Mouse (Mus musculus) thymus, postnatal 25 days (tissue): ENCODE results near the gene Akr1b10.
"Not testable (repeated sequence)": the region's sequence is repeated elsewhere in the genome, so short reads cannot be mapped to it uniquely, and the experiment has no call there.

Experiments
- DNase-seq: peaks from one replicate; pipeline ENCODE4 v3.0.0; 2022

Akr1b10 gene

DNA sequence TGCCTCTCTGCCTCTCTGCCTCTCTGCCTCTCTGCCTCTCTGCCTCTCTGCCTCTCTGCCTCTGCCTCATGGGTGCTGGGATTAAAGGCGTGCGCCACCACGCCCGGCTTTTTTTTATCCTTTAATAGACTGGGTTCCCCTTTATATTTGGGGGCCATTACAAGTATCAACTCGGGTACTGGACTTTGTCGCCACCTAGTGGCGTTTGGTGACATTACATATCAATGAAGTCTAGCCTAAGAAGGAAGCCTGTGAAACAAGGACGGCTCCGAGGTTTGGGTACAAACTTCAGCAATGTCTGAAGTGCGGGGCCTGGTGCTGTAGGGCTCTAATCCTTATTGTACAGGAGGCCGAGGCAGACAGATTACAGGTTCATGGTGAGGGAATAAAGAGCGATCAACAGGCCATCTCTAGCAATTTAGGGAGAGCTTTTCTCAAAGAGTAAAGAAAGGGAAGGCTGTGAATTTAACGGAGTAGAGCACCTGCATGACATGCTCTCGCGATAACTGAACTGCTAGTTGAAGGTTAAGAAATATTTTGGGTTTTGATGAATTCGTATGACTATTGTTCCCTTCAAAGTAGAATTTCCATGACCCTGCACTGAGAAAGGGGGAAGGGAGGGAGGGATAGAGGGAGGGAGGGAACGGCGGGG lies 12.2 kb upstream of the Akr1b10 start:
- DNase-seq: peak; percentile 85

GRCm38 (mm10) chr6:34373841-34374240 lies 10.2 kb upstream of the Akr1b10 start:
- DNase-seq: peak; percentile 11

DNA sequence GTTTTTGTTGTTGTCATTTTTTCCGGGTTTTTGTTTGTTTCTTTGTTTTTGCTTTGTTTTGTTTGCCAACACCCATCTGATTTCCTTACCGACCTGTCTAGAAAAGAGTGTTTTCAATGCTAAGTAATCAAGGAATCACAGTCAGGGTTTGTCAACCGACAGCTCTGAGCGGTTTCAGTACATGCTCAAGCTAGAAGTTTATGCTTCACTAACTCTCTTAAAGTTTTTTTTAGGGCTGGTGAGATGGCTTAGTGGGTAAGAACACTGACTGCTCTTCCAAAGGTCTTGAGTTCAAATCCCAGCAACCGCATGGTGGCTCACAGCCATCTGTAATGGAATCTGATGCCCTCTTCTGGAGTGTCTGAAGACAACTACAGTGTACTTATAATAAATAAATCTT lies 8.1 kb upstream of the Akr1b10 start:
- DNase-seq: not testable (repeated sequence)

GRCm38 (mm10) chr6:34383401-34383800 lies 617 bp upstream of the Akr1b10 start:
- no peak for DNase-seq

DNA sequence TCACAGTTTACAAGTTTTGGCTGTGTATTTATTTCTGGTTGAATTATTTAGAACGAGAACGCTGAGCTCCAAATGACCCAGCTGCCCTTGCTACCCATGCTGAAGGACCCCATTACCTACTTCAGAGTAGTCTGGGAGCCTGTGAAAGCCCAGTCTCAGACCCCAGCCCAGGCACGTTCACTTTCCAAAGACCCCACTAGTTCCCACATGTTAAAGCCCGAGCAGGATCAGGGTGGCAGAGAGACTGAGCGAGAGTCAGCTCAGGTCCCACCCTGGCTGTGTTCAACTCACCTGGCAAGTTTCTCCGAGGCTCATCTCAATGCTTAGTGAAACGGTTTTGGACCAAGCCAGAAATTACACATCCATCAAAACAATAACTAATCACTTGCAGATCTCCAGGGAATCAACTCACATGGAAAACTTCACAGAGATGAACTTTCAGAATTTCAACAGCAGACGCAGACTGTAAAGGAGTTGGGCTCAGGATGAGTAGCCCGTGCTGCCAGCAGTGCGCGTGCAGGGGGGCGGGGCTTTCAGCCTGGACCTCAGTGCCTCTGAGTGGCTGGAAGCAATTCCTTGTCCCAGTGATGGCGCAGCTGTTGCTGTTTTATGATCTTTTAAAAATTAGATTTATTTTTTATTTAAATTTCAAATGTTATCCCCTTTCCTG lies 818 bp downstream of the Akr1b10 start:
- DNase-seq: peak; percentile 23

DNA sequence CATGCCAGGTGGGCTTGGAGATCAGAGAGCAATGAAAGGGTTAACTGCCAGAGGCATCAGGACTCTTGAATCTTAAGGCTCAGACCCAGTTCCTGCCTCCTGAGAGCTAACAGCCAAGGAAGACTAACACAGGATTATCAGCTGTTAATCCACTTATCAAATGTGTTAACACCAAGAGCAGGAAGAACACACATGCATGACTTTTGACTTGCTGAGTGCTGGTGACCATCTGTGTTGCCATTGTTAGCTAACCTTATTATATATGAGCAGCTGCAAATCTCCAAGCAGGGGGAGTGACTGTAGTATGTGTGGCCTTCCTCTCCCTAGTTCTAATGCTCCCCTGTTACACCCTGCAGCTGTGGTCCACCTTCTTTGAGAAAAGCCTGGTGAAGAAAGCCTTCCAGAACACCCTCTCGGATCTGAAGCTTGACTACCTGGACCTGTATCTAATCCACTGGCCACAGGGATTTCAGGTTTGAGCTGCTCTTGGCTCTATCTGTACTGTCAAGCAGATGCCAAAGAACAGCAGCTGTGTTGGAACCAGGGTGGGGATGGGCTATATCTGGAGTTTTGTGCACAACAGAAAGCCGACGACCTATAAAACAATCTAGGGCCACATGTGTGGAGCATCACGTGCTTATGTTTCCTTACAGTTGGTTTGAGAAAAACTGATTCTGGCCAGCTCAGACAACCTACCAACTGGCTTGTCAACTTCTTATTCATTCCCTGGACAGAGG lies 4.6 kb downstream of the Akr1b10 start:
- no peak for DNase-seq

- DNase-seq: no peak
These were observed 11.9 kb downstream of the Akr1b10 start for GRCm38 (mm10) chr6:34395897-34396296.

DNA sequence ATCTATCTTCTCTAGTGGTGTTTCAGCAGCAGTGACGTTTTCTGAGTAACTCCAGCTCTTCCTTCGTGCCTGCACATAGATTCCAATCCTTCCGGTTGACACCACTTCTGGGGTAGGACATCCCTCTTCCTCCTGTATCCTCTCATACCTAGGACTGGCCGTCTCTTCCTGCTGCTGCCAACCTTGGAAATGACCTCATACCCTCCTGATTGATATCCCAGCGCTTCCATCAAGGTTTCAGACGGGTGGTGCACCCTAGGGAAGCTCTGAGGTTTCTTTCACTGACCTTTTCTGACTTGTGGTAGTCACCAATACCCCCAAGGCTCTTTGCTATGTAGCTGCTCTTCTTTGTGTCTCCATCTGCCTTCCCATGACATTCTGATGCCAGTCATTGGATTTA lies 14.4 kb downstream of the Akr1b10 start:
- DNase-seq: no peak

- DNase-seq: no peak
These were observed 15.7 kb downstream of the Akr1b10 start for GRCm38 (mm10) chr6:34399606-34400220.

- no peak for DNase-seq
These were observed 16.7 kb downstream of the Akr1b10 start for GRCm38 (mm10) chr6:34400696-34401095.

GRCm38 (mm10) chr6:34406746-34407145 lies 22.7 kb downstream of the Akr1b10 start:
- DNase-seq: no peak

DNA sequence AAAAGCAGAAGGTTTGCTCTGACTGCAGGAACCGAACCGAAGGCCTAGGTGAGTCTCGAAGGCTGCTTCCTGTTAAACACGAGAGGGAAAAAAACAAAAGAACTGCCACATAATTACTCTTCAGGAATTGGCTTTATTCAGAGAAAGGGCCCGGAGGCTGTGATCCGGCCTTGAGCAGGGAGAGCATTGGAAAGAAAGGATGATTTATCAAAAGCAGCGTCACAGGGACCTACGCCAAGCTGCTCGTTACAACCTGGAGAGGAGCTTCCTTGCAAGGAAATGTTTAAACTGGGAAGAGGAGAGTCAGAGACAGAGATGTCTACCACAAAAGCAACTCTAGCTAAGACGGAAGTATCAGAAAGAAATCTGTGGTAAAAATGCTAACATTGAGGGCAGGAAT lies 23.4 kb downstream of the Akr1b10 start:
- DNase-seq: no peak

- DNase-seq: no peak
These were observed 28.0 kb downstream of the Akr1b10 start, which contains the start of gene Akr1b7 for GRCm38 (mm10) chr6:34412023-34412422. TSS of gene Akr1b7 (plus strand) at chr6:34412334.

- no peak for DNase-seq
These were observed 28.7 kb downstream of the Akr1b10 start for GRCm38 (mm10) chr6:34412688-34413087.

DNA sequence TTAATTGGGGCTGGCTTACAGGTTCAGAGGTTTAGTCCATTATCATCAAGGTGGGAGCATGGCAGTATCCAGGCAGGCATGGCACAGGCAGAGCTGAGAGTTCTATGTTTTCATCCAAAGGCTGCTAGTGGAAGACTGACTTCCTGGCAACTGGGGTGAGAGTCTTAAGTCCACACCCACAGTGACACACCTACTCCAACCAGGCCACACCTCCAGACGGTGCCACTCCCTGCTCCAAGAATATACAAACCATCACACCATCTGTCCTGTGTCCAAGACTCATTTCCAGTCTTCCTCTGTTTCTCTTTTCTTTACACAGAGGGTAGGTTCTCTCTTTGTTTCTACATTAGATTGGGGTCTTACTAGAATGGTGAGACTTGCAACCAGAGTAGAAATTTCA lies 29.4 kb downstream of the Akr1b10 start:
- not testable (repeated sequence) for DNase-seq

DNA sequence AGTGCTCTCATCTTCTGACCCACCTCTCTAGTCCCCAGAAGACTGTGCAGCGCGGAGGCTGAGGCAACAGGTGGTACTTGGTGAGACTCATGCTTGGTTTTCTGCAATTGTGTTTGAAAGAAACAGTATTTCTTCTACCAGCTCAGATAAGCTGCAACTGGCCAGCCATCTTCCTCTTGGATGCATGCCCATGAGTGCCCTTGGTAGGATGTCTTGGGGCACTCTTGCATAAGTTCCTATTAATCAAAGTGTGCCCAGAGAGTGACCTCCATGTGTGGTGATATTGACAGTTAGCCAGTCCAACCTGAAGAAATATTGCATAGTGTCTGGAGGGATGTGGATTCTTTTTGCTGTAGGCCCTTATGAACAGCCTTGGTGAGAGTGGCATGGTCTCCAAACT lies 32.5 kb downstream of the Akr1b10 start:
- no peak for DNase-seq

DNA sequence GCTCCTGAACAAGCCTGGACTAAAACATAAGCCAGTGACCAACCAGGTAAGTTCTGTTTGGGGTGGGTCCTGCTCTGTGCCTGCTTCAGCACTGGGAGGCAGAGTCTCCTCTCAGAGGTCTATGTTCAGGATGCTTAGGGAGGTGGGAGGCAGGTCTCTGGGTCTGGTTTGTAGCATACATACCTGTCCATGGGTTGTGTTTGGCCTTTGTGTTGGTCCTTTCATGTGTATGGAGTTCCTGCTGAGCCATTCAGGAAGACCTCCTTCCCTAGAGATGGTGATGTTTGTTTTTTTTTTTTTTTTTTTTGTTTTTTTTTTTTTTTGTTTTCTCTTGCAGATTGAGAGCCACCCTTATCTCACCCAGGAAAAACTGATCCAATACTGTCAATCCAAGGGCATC lies 35.1 kb downstream of the Akr1b10 start:
- DNase-seq: no peak

- no peak for DNase-seq
These were observed 55.0 kb downstream of the Akr1b10 start for GRCm38 (mm10) chr6:34439006-34439405.

DNA sequence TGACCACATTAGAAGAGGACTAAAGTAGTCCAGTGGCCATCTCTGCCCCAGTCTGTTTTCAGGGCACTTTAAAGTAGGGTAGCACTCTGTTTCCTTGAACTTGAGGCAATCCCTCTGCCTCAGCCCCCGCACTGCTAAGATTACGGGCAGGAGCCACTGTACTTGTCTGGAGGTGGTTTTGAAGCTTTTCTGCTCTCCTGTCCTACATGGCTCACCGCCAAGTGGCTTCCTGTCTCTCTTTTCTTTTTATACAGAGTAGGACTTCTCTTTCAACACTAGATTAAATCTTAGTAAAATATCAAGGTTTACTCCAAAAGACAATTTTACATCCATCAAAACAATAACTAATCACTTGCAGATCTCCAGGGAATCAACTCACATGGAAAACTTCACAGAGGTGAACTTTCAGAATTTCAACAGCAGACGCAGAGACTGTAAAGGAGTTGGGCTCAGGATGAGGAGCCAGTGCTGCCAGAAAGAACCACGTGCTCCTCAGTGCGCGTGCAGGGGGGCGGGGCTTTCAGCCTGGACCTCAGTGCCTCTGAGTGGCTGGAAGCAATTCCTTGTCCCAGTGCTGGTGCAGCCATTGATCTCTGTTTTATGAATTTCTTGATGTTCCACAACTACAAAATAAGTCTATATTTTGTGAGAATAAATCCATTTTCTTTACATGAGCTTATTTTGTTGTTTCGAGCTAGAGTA lies 57.7 kb downstream of the Akr1b10 start:
- DNase-seq: peak; percentile 19

- DNase-seq: no peak
These were observed 59.8 kb downstream of the Akr1b10 start for GRCm38 (mm10) chr6:34443791-34444190.
